In the genomic region with DNA sequence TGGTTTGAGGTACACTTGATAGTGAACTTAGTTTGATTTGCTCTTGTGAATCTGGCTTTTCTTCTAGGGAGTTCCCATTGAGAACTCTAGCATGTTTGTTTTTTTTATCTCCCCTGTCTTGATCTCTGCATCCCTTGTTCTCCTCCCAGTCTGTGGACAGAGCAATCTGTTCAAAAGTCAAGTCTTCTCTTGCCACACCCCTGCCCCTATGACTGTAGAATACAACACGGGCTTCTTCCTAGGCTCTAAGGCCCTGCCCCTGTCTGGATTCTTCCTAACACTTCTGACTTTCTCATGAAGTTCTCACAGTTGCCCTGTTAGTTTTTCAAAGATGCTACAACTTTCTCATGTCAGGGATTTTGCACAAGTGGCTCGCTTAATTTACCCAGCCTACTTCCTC, we compare ENCODE assay signal across 23 mouse cellular contexts.
"Had no signal": no experiment of that assay in that cellular context is flagged by ENCODE, and none has a peak within 500 bp of the region (broad histone marks: within the 10 kb centered on the region; RNA-seq: fewer than 3 reads in every experiment).

No protein-coding gene starts in this region.

- ATAC-seq: hindbrain, postnatal 0 days had no signal

- H3K9ac ChIP-seq: heart, embryonic 12.5 days; hindbrain, embryonic 13.5 days; hindbrain, embryonic 15.5 days; limb, embryonic 12.5 days; liver, embryonic 13.5 days; liver, embryonic 15.5 days had no signal

- H3K27ac ChIP-seq: gastrocnemius, adult 2 months; heart, embryonic 10.5 days; hindbrain, embryonic 13.5 days; hindbrain, embryonic 15.5 days; hindbrain, postnatal 0 days; limb, embryonic 10.5 days; limb, embryonic 12.5 days; liver, embryonic 13.5 days; liver, embryonic 15.5 days had no signal

- H3K27me3 ChIP-seq: heart, embryonic 12.5 days; hindbrain, embryonic 13.5 days; hindbrain, embryonic 15.5 days; limb, embryonic 12.5 days; liver, embryonic 13.5 days; liver, embryonic 15.5 days had no signal

- H3K4me3 ChIP-seq: gastrocnemius, adult 2 months; heart, embryonic 10.5 days; heart, embryonic 12.5 days; hindbrain, embryonic 13.5 days; hindbrain, embryonic 15.5 days; limb, embryonic 10.5 days; limb, embryonic 12.5 days; liver, embryonic 13.5 days; liver, embryonic 15.5 days had no signal

- DNase-seq: gastrocnemius, adult 2 months; gastrocnemius, postnatal 14 days; gastrocnemius, postnatal 36 days; heart, adult 18-20 months; heart, postnatal 10 days; kidney, adult 18-20 months; kidney, adult 8-10 months; kidney, postnatal 10 days; kidney, postnatal 25 days; kidney, postnatal 4 days; layer of hippocampus, adult 9-11 months; layer of hippocampus, postnatal 36 days; liver; liver, embryonic 13.5 days had no signal

- H3K36me3 ChIP-seq: heart, embryonic 10.5 days; heart, embryonic 12.5 days; hindbrain, embryonic 13.5 days; hindbrain, embryonic 15.5 days; limb, embryonic 10.5 days; limb, embryonic 12.5 days; liver, embryonic 13.5 days; liver, embryonic 15.5 days had no signal

- H3K9me3 ChIP-seq: heart, embryonic 10.5 days; heart, embryonic 12.5 days; hindbrain, embryonic 13.5 days; hindbrain, embryonic 15.5 days; limb, embryonic 10.5 days; limb, embryonic 12.5 days; liver, embryonic 13.5 days; liver, embryonic 15.5 days had no signal

- H3K4me2 ChIP-seq: heart, embryonic 12.5 days; hindbrain, embryonic 13.5 days; hindbrain, embryonic 15.5 days; limb, embryonic 12.5 days; liver, embryonic 11.5 days; liver, embryonic 13.5 days; liver, embryonic 15.5 days had no signal
